Mouse (Mus musculus): ENCODE results near the gene Deaf1.
"Not testable (repeated sequence)": the region's sequence is repeated elsewhere in the genome, so short reads cannot be mapped to it uniquely, and the experiment has no call there.

The Deaf1 gene

GRCm38 (mm10) chr7:141261480-141261879 is 66.0 kb downstream of the Deaf1 start:
- no peak for DNase-seq

DNA sequence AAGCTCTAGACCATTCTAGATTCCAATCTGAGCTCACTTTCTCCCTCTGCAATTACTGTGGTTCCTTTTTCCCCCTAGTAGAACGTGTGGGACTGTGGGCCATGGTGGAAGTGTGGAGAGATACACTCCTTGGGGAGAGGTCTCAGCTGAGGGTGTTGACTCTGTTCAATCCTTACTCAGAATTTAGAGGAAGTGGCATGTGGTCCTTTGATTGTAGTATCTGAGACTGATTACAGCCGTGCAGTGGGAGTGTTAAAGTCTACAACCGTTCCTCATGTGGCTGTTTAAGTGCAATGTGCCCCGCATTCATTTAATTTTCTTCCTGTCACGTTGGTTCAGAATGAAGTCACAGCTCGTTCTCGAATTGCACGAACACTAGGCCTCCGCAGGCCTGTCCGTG is 71.3 kb downstream of the Deaf1 start:
- no peak for DNase-seq

DNA sequence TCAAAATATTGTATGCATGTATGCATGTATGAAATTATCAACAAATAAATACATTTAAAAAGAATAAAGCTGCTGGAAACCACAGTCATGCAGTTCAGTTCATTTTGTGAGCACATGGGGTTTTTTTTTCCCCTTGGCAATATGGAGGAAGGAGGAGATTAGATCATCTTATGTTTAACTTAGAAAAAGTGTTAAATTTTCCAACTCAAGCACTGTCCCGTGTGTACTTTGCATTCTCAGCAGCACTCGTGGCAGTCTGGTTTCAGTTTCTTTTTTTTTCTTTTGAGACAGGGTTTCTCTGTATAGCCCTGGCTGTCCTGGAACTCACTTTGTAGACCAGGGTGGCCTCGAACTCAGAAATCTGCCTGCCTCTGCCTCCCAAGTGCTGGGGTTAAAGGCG is 77.0 kb downstream of the Deaf1 start:
- not testable (repeated sequence) for DNase-seq

Measured in embryo, embryonic 11 days (tissue).